Mouse (Mus musculus) gastrocnemius, adult 2 months (tissue): ENCODE results near the gene Sctr. TPM values are rescaled to one million over a fixed set of nuclear protein-coding genes. Genes with fewer than 3 reads are reported as not detected.

ENCODE experiments used
- DNase-seq: peaks from one replicate; pipeline ENCODE4 v3.0.0; 2022
- H3K27ac ChIP-seq: fragments of 200-600 bp; 2 replicates; pipeline ENCODE4 v1.8.1; 2022; ENCODE audit warnings: mild to moderate bottlenecking
- H3K4me3 ChIP-seq: fragments of 200-600 bp; 2 replicates; pipeline ENCODE4 v1.8.1; 2022; ENCODE audit warnings: mild to moderate bottlenecking, moderate library complexity
- CTCF ChIP-seq: fragments of 200-600 bp; IDR thresholded peaks from 2 replicates; pipeline ENCODE4 v1.8.1; 2022; ENCODE audit warnings: antibody characterized with exemption, mild to moderate bottlenecking, moderate library complexity
- intact Hi-C: fragments of 180-260 bp; cut with DNase I; formaldehyde crosslinking; loops from one replicate; pipeline ENCODE4 v1.15.1; 2025
- total RNA-seq, 2 experiments: library from RNA; stranded (reverse); gene quantifications; 2 replicates each; pipeline ENCODE4 v1.2.3; 2021

Sctr gene
- total RNA-seq, 2 experiments from 2014 or later, result 2.0 to 2.1 TPM

DNA sequence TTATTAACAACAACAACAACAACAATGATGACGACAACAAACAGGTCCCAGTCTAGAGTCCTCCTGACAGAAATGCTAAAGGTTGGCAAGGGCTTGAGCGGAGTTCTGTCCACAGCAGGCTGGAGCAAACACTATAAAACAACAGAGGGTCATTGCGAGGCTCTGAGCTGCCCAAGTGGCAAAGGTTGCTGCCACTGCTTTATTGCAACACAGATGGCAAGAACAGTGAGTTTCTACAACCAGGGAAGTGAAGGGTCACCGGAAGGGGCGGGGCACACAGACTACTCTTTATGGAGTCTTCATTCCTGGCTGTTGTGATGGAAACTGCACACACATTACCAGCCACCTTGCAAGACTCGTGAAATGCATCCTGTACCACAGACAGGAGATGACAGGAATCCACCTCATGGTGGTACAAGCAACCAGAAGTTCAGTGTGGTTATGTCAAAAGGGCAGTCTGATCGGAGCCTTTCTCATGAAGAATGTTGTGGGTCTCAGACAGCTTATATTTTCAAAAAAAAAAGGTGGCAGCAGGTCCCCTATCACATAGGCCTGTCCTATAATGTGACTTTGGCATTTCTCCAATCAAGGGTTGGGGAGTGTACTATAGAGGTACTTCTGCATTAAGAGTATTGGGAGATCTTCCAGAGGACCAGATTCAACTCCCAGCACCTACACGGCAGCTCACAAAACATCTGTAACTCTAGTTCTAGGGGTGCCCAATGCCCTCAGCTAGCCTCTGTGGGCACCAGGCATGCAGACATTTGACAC lies 93.9 kb downstream of the Sctr start:
- TF ChIP-seq CTCF, result no peak
- intact Hi-C loops, result no loop called here
- no peak for DNase-seq
- no peak overlapping the region for H3K4me3 ChIP-seq
- no peak overlapping the region for H3K27ac ChIP-seq

DNA sequence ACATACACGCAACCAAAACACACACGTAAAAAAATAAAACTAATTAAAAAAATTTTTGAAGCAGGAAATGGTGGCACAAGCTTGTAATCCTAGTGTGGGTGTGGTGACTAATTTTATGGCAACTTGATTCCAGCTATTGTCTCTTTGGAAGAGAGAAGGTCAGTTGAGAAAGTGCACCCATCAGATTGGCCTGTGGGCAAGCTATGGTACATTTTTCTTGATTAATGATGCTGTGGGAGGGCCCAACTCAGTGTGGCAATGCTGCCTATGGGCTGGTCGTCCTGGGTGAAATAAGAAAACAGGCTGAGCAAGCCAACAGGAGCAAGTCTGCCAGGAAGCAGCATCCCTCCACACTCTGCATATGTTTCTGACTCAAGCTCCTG lies 94.5 kb downstream of the Sctr start:
- Histone ChIP-seq H3K4me3 (no peak overlapping the region), H3K27ac (no peak overlapping the region)
- no peak for TF ChIP-seq CTCF
- DNase-seq, result no peak
- intact Hi-C loops, result no loop called here

- DNase-seq, result no peak
- Histone ChIP-seq H3K4me3 (no peak overlapping the region), H3K27ac (no peak overlapping the region)
- TF ChIP-seq CTCF, result no peak
- intact Hi-C loops, result no loop called here
These were observed 98.9 kb downstream of the Sctr start for GRCm38 (mm10) chr1:120105556-120105959.

DNA sequence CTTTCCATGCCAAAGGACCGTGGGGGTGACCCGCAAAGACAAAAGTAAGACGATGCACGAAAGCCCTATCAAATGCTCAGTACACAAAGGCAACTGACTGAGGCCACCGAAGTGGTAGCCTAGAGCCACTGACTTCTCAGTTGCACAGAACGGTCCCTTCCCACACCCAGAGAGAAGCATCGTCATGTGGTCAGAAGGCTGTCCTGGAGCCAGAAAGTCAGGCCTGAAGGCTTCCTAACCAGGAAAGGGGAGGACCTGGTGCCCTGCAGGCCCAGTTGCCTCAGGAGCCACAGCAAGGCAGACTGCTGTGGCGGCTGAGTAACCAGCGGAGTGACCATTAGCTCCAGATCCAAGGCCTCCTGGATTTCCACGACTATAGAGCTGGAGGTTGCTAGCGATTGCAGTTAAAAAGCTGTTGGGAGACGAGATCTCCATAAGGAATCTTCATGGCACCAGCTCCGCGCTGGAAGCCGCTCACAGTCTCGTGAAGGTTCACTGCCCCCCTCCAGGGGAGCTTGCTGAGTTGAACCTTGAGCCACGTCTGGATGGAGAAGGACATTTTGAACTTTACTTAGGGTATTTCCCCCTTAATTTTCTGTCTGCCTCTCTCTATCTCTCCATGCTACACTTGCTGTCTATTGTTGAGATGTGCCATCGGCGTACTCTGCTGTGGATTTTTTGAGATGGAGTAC lies 103.2 kb downstream of the Sctr start:
- intact Hi-C loops, result loop anchor here (10.0 kb wide), 1 partner anchor 275 kb away; the partner anchor contains the start of gene Ptpn4
- no peak for DNase-seq
- TF ChIP-seq CTCF, result no peak
- no peak overlapping the region for H3K4me3 ChIP-seq
- no peak overlapping the region for H3K27ac ChIP-seq

DNA sequence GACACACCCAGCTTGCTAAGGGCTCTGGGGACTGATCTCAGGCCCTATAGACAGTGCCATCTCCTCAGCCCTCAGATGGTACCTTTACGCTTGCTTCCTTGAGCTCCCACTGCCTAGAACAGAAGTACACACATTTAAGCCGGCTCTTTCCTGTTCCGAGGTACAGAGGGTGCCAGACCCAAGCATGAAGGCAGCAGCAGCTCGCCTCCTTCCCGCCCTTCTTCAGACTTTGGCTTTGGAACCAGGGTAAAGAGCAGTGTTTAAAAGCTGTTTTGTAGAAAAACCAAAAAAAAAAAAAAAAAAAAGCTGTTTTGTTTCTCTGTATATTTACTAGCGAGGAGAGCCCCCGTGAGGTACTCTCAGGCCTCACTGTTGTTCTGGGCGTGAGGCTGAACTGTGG lies 105.1 kb downstream of the Sctr start:
- no peak for TF ChIP-seq CTCF
- Histone ChIP-seq H3K27ac (no peak overlapping the region), H3K4me3 (no peak overlapping the region)
- intact Hi-C loops, result loop anchor here (10.0 kb wide), 1 partner anchor 277 kb away; the partner anchor contains the start of gene Ptpn4
- no peak for DNase-seq

DNA sequence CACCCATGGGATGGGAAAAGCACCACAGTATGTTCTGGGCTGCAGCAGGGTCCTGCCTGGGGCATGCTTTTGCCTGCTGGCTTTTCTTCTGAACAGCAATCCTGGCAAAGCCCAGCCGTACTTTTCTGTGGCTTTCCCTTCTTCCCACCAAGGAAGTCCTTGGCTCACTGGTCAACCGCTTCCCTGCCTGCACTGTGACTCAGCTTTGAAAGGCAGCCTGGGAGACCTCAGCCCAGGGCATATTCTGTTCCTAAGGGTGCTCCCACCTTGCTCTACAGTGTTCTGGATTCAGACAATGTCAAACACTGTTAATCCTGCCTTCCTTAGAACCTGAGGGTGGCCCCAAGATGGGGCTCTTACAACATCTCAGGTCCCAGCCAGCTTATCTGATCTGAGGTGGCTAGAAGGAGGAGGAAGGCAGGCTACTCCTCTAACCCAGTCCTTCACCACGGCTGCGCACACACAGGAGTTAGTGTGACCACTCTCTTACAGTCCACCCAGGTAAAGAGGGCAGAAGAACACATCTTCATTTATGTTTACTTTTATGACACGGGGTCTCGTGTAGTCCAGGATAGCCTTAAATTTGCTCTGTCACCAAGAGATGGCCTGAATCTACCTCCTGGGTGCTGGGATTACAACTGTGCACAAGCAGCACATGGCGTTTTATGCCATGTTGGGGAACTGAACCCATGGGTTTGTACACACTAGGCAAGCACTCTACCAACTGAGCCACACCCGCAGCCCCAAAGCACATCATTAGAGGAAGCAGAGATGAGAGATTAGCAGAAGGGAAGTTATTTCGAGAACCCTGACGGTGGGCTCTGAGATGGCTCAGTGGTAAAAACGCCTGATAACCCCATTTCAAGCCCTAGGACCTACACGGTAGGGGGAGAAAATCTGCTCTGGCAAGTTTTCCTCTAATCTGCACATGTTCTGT lies 105.8 kb downstream of the Sctr start:
- no peak for DNase-seq
- Histone ChIP-seq H3K27ac (no peak overlapping the region), H3K4me3 (no peak overlapping the region)
- no peak for TF ChIP-seq CTCF
- intact Hi-C loops, result loop anchor here (10.0 kb wide), 1 partner anchor 278 kb away; the partner anchor contains the start of gene Ptpn4

Other genes with a start within 250 kb of the Sctr start
- gene Ptpn4, start 169.3 kb upstream of the Sctr start, total RNA-seq, result 10 to 100 TPM; 25.8 to 39.1 TPM
- 1 to 10 TPM; 6.1 to 7.8 TPM for gene Tmem177, start 93.7 kb upstream of the Sctr start, total RNA-seq
- gene Cfap221, start 9.7 kb upstream of the Sctr start, total RNA-seq, result not detected
- 10 to 100 TPM in 1 of 2 experiments, 1 to 10 TPM in 1; 9.3 to 12.8 TPM for gene Tmem37, start 67.2 kb downstream of the Sctr start, total RNA-seq
- 100 to 1,000 TPM; 109 to 173 TPM for gene Dbi, start 114.2 kb downstream of the Sctr start, total RNA-seq
- 1 to 10 TPM; 3.3 to 6.6 TPM for gene 3110009E18Rik, start 114.3 kb downstream of the Sctr start, total RNA-seq